Mouse (Mus musculus) T-cell, adult 66 days (primary cell): ENCODE data around the gene Ascl4. TPM values are rescaled to one million over a fixed set of nuclear protein-coding genes. Genes with fewer than 3 reads are reported as not detected.

Experiments
- total RNA-seq, 2 experiments: library from RNA; stranded (reverse); gene quantifications; 3 replicates in 1 of 2; 4 replicates in 1 of 2; pipeline ENCODE4 v1.2.4; 2023

Gene Ascl4
- total RNA-seq, result under 1 TPM in 1 of 2 experiments, not detected in 1; 0.35 TPM

DNA sequence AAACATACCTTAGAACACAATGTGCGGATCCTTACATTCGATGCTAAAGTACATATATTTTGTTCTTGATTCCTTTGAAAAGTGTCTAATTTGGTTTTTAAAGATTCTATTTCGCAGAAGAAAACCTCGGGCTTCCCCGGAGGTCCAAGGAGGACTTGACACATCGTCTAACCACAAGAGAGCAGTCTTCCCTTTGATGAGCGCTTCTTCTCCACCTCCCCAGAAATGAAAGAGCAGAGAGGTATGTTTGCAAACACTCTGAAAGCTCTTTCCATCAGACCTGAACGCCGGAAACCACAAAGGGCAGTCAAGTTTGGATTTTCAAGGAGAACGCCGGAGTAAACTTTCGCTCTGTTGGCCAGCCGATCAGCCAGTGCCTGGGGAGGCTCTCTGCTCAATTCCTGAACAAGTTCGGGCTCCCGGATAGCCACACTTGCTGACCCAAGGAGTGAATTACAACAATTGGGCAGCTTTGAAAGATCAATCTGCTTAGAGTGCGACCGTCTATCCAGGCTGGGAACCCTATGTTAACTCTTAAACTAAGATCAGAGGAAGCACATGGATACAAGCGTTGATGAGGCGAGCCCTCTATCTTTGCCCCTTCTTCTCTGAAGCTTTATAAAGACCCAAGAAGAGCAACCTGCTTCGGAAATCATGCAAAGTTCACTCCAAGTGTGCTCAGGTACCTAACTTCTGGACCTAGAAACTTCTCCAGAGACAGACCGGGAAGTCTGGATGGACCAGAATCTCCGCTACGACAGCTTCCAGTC, at the start of gene Ascl4:
Ascl4 (plus strand) TSS at position 6 of the 770 bp plus-strand sequence.

DNA sequence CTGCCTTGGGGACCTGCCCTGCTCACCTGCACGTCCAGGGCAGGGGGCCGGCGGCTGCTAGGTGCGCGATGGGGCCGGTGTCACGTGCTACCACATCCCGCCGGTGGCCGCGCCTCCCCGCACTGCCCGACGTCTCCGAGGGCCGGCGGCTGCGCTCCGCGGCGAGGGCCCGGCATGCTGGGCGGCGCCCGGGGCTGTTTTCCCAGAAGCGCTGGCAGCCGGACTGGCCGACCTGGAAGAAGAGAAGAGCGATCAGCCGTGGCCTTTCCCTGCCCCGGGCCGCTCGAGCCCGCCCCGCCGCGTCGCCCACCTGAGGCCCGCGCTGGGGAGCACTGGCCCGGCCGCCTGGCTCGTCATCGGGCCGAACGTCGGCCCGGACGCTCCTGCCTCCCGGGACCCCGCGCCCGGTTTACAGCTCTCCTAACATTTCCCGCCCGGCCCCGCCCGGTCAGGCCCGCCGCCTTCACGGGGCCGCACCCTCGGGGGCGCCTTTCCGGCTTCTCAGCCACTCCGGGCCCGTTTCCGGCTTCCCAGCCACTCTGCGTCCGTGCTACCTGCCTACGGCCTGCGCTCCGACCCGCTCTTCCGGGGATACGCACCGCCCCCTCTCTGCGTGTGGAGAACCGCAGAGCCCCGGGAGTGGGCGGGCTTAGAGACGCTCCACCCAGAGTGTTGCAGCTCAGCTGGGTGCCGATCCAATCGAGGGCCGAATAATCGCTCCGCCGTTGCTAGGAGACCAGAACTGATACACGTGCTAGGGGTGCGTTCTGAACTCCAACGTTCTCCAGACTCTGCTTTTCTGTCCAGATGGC, 10.8 kb upstream of the Ascl4 start, which contains the start of gene Prdm4:
Prdm4 (minus strand) TSS at position 645 of the 812 bp plus-strand sequence.

DNA sequence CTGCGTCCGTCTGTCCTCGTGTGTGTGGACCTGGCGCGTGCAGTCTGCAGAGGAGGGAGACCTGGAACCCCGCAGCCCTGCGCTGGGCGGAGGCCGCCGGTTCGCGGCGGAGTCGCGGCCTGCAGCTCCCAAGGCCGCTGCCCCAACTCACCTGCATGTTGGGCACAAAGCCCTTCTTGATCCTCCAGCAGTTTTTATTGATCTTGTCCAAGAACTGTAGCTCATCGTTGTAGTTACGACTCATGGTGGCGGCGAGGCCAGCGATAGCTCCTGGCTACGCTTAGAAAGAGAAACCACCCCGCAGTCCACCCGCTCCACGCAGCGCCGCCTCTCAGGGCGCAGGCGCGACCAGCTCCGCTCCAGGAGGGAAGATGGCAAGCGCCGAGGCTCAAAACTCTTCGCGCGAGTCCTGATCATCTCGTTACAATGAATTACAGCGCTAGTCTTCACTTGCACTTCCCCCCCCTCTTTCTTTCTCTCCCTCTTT, 30.0 kb downstream of the Ascl4 start, which contains the start of gene Rtcb:
Rtcb (minus strand) TSS at position 360 of the 487 bp plus-strand sequence.

Other genes with a start within 250 kb of the Ascl4 start
- gene Pwp1, start 98.2 kb upstream of the Ascl4 start, total RNA-seq, result 10 to 100 TPM; 28.0 to 29.5 TPM
- gene Prdm4, start 10.5 kb upstream of the Ascl4 start, total RNA-seq, result 10 to 100 TPM; 54.0 to 58.1 TPM
- 100 to 1,000 TPM; 106 to 109 TPM for gene Rtcb, start 30.1 kb downstream of the Ascl4 start, total RNA-seq
- gene Bpifc, start 84.2 kb downstream of the Ascl4 start, total RNA-seq, result not detected
- gene Fbxo7, start 94.3 kb downstream of the Ascl4 start, total RNA-seq, result 10 to 100 TPM; 56.5 to 63.3 TPM